Mouse (Mus musculus): ENCODE measurements around the gene Setdb1. TPM values are rescaled to one million over a fixed set of nuclear protein-coding genes. Genes with fewer than 3 reads are reported as not detected.

Setdb1 gene
- polyA plus RNA-seq, 1 experiment from 2014 or later, result 36.9 TPM

DNA sequence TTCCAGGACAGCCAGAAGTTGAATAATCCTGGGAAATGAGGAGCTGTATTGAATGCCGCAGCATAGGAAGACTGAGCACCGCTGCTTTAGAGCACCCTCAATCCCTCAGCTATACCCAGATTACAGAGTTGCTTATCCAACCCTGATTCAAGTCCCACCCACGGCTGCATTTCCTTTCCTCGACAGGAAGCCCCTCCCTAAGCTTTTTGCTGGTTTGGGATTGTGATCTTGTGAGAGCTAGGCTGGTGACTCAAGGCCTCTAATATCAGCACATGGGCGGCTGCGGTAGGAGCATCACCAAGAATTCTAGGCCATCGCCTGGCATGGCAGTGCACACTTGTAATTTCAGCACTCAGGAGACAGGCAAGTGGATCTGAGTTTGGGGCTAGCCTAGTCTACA lies 70.5 kb downstream of the Setdb1 start:
- Histone ChIP-seq H3K27ac (no peak overlapping the region), H3K27me3 (no peaks in the 10 kb centered on the region), H3K4me2 (no peak overlapping the region), H3K36me3 (peaks cover 39% of the 10 kb centered on the region), H3K9me3 (no peaks in the 10 kb centered on the region), H3K4me3 (no peak overlapping the region), H3K4me1 (peaks cover 17% of the 10 kb centered on the region), H3K9ac (no peak overlapping the region)
- ATAC-seq (ENCODE audit: insufficient number of reproducible peaks, low FRiP score, low TSS enrichment, low read depth), result no peak
- WGBS, result 85% methylated on average over 7 of the region's 7 CpGs

DNA sequence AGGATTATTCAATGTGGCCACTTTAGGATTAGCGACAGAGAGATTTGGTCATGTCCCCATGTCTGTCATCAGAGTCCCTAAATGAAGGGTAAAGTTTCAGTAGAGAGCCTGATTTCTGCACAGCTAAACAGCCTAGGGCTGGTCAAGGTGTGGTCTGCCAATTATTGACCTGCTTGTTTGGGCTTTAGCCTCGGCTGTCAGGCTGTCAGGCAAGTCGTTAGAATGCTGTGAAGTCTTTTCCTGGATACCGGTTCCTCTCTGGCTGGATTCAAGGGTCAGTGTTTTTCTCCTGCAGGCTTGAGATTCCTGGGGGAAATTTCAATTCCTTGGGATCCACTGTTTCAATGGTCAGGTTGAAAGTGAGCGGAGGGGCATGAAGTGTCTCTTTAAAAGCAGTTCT lies 71.0 kb downstream of the Setdb1 start:
- Histone ChIP-seq H3K27me3 (no peaks in the 10 kb centered on the region), H3K36me3 (peaks cover 34% of the 10 kb centered on the region), H3K4me1 (peaks cover 17% of the 10 kb centered on the region), H3K4me3 (no peak overlapping the region), H3K4me2 (no peak overlapping the region), H3K9ac (no peak overlapping the region), H3K27ac (no peak overlapping the region), H3K9me3 (no peaks in the 10 kb centered on the region)
- WGBS, result 55% methylated on average over 5 of the region's 5 CpGs
- no peak for ATAC-seq (ENCODE audit: insufficient number of reproducible peaks, low FRiP score, low TSS enrichment, low read depth)

DNA sequence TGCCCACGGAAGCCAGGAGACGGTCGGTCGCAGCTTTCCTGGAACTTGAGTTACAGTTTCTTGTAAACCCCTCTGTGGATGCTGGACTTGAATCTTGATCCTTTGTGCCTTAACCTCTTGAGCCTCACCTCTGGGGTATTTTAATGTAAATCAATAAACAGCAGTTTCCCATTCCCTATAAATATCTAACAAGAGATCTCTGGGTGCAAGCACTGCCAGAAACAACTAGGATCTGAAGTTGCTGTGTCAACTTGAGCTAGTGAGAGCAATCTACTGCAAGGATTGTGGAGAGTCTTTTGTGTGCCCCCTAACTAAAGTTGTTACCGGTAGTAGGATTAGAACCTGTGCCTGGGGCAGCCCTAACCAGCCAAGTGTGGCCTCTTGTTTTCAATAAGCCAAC lies 71.6 kb downstream of the Setdb1 start:
- no peak overlapping the region for H3K9ac ChIP-seq
- ATAC-seq (ENCODE audit: insufficient number of reproducible peaks, low FRiP score, low TSS enrichment, low read depth), result no peak
- no peaks in the 10 kb centered on the region for H3K9me3 ChIP-seq
- H3K4me1 ChIP-seq, result peaks cover 21% of the 10 kb centered on the region
- no peak overlapping the region for H3K4me3 ChIP-seq
- H3K36me3 ChIP-seq, result peaks cover 28% of the 10 kb centered on the region
- H3K27me3 ChIP-seq, result no peaks in the 10 kb centered on the region
- 89% methylated on average over 5 of the region's 5 CpGs for WGBS
- H3K27ac ChIP-seq, result no peak overlapping the region
- H3K4me2 ChIP-seq, result no peak overlapping the region

DNA sequence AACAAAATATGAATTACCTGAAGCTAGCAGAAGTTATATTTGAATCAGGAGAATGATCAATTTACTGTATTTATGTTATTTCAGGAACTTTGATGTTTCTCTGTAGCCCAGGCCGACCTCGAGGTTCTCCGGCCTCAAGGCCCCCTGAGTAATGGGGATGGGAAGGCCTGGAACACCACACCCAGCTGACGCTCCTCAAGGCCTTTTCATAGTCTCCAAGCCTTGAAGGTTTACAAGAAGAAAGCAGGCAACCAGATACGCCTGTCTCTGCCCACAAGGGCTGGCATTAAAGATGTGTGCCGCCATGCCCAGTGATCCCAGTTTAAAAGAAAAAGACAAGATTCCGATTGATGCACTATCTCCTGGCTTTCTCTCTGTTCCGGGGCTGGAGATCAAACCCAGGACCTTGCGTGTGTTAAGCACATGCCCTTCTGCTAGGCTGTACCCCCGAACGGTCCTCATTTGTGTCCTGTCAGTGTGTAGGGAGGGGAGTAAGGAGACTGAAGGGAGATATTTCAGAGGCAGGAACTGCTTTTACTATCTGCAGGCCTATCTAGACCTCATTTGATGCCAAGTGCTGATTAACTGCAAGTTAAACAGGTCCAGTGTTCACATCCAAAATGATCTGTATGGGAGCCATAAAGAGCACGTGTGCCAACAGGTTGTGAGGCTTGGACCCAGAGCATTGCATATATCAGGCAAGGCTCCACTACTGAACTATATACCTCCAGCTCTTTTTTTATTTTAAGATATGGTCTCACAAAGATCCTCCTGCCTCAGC lies 72.3 kb downstream of the Setdb1 start:
- Histone ChIP-seq H3K4me1 (peaks cover 23% of the 10 kb centered on the region), H3K9me3 (no peaks in the 10 kb centered on the region), H3K36me3 (peaks cover 21% of the 10 kb centered on the region), H3K27me3 (no peaks in the 10 kb centered on the region), H3K4me2 (peak overlapping the region; percentile 74), H3K27ac (peak overlapping the region; percentile 11; the same call in 1 of the 2 replicates), H3K4me3 (peak overlapping the region; percentile 64), H3K9ac (no peak overlapping the region)
- 77% methylated on average over 12 of the region's 12 CpGs for WGBS
- no peak for ATAC-seq (ENCODE audit: insufficient number of reproducible peaks, low FRiP score, low TSS enrichment, low read depth)

DNA sequence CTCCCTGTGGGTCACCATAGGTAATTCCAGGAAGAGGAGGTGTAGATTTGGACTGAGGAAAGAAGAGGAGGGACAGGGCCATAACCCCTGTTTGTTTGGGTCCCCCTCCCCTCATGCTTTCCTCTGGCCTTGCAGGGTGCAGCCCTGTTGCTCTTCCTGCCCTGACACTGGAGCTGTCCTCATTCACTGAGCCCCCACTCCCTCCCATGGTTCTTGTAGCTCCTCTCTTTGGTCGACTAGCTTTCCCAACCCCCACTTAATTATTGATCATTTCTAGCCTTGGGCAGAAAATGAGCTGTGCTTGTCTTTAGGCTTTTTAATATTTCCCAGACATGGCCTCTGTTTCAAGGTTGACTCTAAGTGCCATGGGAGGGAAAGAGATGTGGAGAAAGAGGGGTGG lies 72.9 kb downstream of the Setdb1 start:
- Histone ChIP-seq H3K9me3 (no peaks in the 10 kb centered on the region), H3K27ac (peak overlapping the region; percentile 94; the same call in 1 of the 2 replicates), H3K9ac (peak overlapping the region; percentile 85; the same call in 1 of the 2 replicates), H3K4me3 (peak overlapping the region; percentile 64), H3K4me2 (peak overlapping the region; percentile 74), H3K36me3 (peaks cover 17% of the 10 kb centered on the region), H3K4me1 (peaks cover 24% of the 10 kb centered on the region), H3K27me3 (no peaks in the 10 kb centered on the region)
- ATAC-seq (ENCODE audit: insufficient number of reproducible peaks, low FRiP score, low TSS enrichment, low read depth), result no peak
- WGBS, result 13% methylated on average over 1 of the region's 1 CpGs

DNA sequence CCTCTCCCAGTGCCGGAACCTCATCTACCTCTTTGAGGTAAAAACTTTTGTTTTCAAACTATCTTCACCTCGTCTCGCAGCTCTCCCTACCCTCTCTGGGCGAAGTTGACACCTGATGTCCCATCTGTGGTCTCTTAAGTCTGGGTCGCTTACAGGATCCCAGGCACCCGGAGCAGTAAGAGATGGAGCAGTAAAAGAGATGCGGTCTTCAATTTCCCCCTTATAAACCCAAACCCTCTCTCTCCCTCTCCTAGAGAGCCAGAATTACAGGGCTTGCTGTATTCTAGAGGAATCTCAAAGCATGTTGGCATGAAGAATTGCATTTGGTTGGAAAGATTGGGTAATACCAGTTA lies 73.4 kb downstream of the Setdb1 start:
- peaks cover 24% of the 10 kb centered on the region for H3K4me1 ChIP-seq
- WGBS, result 0% methylated on average over 7 of the region's 7 CpGs
- H3K36me3 ChIP-seq, result peaks cover 12% of the 10 kb centered on the region
- H3K4me3 ChIP-seq, result peak overlapping the region; percentile 64
- peak overlapping the region; percentile 74 for H3K4me2 ChIP-seq
- no peaks in the 10 kb centered on the region for H3K27me3 ChIP-seq
- peak overlapping the region; percentile 85 for H3K9ac ChIP-seq
- no peak for ATAC-seq (ENCODE audit: insufficient number of reproducible peaks, low FRiP score, low TSS enrichment, low read depth)
- peak overlapping the region; percentile 94 for H3K27ac ChIP-seq
- no peaks in the 10 kb centered on the region for H3K9me3 ChIP-seq

DNA sequence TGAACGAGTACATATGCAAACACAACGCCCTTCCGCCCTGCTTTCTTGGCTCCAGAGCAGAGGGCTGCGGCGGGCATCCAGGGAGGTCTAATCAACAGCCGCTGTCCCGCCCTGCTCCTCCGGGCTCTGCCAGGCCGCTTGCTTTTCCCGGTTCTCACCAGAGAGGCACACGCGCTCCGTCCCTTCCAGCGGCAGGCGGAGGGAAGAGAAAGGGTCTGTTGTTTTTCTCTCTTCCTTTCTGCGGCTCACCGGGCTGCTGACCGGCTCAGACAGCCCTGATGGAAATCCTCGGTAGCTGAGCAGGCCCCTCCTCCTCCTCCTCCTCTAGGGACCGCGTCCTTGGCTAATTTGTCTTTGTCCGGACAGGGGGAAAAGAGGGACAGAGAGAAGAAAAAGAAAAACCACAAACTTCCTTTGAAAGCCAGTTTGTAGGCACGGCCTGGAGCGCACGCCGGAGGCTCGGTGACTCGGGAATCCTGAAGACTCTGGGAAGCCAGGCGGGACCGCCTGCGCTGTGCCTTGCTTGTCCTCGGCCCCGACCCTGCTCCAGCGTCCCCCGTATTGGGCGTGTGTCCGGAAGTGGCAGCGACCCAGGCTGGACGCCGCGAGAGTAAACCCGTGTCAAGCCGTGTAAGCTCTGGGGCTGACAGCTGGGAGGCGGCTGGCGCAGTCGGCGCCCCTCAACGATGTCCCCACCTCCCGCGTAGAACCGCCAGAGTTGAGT lies 74.0 kb downstream of the Setdb1 start:
- ATAC-seq (ENCODE audit: insufficient number of reproducible peaks, low FRiP score, low TSS enrichment, low read depth), result peak; percentile 68

DNA sequence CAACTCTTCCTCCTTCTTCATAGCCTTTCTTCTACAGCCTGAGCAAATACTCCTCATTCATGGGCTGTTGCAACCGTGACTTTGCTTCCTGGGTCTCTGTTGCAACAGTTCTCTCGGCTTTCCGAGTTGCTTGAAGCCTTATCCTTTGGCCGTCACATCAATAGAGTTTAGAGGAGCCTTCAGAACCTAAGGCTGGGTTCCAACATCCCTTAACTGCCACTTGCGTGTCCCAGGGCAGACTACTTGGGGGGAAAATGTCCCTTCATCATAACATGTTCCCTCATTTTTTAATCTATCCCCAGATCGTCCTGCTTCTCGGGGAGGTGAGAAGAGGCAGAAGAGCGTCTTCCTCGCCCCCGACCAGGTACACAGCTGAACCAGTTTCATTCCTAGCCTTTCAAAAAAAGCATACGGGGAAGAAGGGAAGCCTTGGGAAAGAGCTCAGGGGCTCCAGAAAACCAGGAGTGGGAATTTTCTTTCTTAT lies 74.6 kb downstream of the Setdb1 start:
- Histone ChIP-seq H3K4me3 (peak overlapping the region; percentile 64), H3K36me3 (peaks cover under 1% of the 10 kb centered on the region), H3K9me3 (no peaks in the 10 kb centered on the region), H3K9ac (peak overlapping the region; percentile 85), H3K27me3 (no peaks in the 10 kb centered on the region), H3K27ac (peak overlapping the region; percentile 94), H3K4me2 (peak overlapping the region; percentile 74), H3K4me1 (peaks cover 24% of the 10 kb centered on the region)
- no peak for ATAC-seq (ENCODE audit: insufficient number of reproducible peaks, low FRiP score, low TSS enrichment, low read depth)
- WGBS, result under 1% methylated on average over 11 of the region's 11 CpGs

More for the DNA sequence above, 74.0 kb downstream of the Setdb1 start:
- peak overlapping the region; percentile 94 for H3K27ac ChIP-seq
- peak overlapping the region; percentile 85 for H3K9ac ChIP-seq
- H3K36me3 ChIP-seq, result peaks cover 7% of the 10 kb centered on the region
- H3K27me3 ChIP-seq, result no peaks in the 10 kb centered on the region
- peak overlapping the region; percentile 64 for H3K4me3 ChIP-seq
- under 1% methylated on average over 48 of the region's 51 CpGs for WGBS
- peaks cover 24% of the 10 kb centered on the region for H3K4me1 ChIP-seq
- H3K4me2 ChIP-seq, result peak overlapping the region; percentile 74
- H3K9me3 ChIP-seq, result no peaks in the 10 kb centered on the region

DNA sequence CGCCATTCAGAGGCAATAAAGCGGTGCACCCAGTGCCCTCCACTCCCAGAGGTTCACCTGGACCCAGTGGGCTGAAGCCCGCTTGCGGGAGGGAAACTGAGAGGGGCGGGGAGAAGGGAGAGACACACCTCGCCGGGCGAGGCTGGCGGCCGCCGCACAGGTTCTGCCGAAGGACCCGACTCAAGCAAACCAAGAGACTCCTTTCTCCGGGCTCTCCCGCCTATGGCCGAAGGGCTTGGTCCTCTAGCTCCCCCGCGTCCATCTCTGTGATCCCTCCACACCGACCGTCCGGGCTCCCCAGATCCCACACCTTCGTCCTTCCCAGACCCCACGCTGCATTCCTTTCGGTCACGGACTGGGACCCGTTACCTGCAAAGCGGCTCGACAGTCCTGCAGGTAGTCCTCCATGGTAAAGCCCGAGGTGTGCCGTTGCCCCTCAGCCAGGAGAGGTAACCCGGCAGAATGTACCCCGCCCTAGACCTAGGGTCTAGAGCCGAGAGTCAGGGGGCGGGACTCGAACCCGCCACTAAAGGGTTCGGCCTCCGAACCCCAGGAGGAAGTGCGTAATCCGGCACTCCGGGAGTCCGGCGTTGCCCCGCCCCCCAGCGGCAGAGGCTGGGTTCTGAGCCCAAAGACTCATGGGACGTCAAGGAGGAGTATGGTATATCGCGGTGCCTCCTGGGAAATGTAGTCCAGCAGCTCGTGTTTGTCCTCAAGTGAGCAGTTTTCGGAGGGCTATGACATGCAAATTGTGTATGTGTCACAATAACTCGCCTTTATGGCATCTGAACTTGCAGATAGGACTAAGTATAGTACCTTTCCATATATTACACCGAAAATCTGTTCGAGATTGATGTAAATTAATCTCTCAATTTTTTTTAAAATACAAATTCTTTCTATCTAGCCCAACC lies 75.5 kb downstream of the Setdb1 start, which contains the start of the genes Mindy1 and Prune1:
Mindy1 (plus strand) TSS at position 130 of the 911 bp plus-strand sequence.
Prune1 (minus strand) TSS at position 861 of the 911 bp plus-strand sequence.
- Histone ChIP-seq H3K9me3 (no peaks in the 10 kb centered on the region), H3K36me3 (no peaks in the 10 kb centered on the region), H3K9ac (peak within 1 kb of the TSS; percentile 85), H3K4me1 (peaks cover 24% of the 10 kb centered on the region), H3K4me3 (peak within 1 kb of the TSS; percentile 64), H3K27ac (peak within 1 kb of the TSS; percentile 94), H3K4me2 (peak within 1 kb of the TSS; percentile 74), H3K27me3 (no peaks in the 10 kb centered on the region)
- under 1% methylated on average over 53 of the region's 53 CpGs for WGBS
- peak; percentile 90 for ATAC-seq (ENCODE audit: insufficient number of reproducible peaks, low FRiP score, low TSS enrichment, low read depth)

DNA sequence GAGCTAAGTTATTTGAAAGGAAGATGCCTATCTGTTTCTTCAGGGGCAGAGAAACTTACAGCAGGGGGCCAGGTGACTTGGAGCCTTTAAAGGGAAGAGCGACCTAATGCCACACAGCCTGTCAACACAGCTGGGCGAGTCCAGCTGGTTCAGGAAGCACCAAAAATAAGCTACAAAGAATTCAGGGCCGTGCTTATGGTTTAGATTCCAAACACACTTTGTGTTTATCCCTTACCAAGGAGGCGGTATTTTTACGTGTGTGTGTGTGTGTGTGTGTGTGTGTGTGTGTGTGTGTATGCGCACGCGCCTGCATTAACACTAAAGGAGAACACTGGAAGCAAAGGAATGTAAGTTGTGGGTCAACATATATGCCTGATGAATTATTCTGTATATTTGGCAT lies 76.3 kb downstream of the Setdb1 start:
- Histone ChIP-seq H3K4me1 (peaks cover 24% of the 10 kb centered on the region), H3K9ac (peak overlapping the region; percentile 69), H3K36me3 (no peaks in the 10 kb centered on the region), H3K27me3 (no peaks in the 10 kb centered on the region), H3K4me2 (peak overlapping the region; percentile 74), H3K9me3 (no peaks in the 10 kb centered on the region), H3K27ac (peak overlapping the region; percentile 94), H3K4me3 (peak overlapping the region; percentile 64)
- no peak for ATAC-seq (ENCODE audit: insufficient number of reproducible peaks, low FRiP score, low TSS enrichment, low read depth)
- 11% methylated on average over 8 of the region's 8 CpGs for WGBS

DNA sequence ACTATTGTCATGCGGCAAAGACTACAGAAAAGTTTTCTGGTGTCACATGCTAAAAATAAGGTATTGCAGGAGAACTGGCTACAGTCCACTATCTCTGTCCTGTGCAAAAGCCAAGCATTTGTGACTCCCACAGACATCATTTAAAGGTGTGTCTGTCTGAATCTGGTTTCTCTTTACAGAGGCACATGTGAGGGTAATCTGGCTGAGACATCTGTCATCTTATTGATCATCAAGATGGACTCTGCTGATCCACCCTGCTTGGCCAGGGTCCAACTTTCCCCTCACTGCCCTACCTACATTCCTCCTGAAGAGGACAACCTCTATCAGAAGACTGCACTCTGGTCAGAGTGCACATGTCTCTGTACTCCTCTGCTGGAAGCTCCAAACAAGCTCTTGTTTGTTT lies 79.9 kb downstream of the Setdb1 start:
- H3K27ac ChIP-seq, result 0 out of 2 replicates have a peak overlapping the region, but pooled peaks have one; percentile 17
- no peak for ATAC-seq (ENCODE audit: insufficient number of reproducible peaks, low FRiP score, low TSS enrichment, low read depth)
- WGBS, result 88% methylated on average over 1 of the region's 1 CpGs
- no peaks in the 10 kb centered on the region for H3K27me3 ChIP-seq
- H3K9ac ChIP-seq, result no peak overlapping the region
- no peak overlapping the region for H3K4me3 ChIP-seq
- peaks cover 11% of the 10 kb centered on the region; the same call in 1 of the 2 replicates for H3K4me1 ChIP-seq
- H3K4me2 ChIP-seq, result no peak overlapping the region
- H3K36me3 ChIP-seq, result no peaks in the 10 kb centered on the region
- H3K9me3 ChIP-seq, result no peaks in the 10 kb centered on the region
